11 mouse cellular contexts compared by ENCODE assay signal in the genomic region with DNA sequence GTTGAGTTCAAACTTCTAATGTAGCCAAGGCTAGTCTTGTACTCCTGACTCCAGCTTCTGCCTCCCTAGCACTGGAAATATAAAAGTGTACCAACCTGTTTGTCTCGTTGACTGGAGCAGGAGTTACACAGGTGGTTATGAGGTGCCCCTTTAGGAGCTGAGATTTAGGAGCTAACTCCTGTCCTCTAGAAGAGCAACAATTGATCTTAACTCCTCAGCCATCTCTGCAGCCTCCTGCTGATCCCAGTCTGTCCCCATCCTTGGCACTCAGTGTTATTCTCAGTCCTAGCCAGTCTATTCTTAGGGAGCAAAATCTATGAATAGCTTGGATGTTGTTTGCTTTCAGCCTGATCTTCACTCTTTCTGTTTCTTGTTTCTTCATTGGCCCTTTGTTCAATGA. TPM values are rescaled to one million over a fixed set of nuclear protein-coding genes. Genes with fewer than 3 reads are reported as not detected.
DNase-seq lines count a peak whose midpoint lies in the region; ATAC-seq and TF ChIP-seq lines count a peak whose summit lies in the region.
"Had no signal": no experiment of that assay in that cellular context is flagged by ENCODE, and none has a peak within 500 bp of the region (broad histone marks: within the 10 kb centered on the region; RNA-seq: fewer than 3 reads in every experiment).

No protein-coding gene starts in this region.

- peak overlapping the region; percentile 46 for H3K9ac ChIP-seq in heart, postnatal 0 days (replicated peaks; ENCODE audit: low read depth, low read length)
- H3K9ac ChIP-seq in intestine, postnatal 0 days (ENCODE audit: low read depth, low read length) = peak overlapping the region; percentile 54; the same call in 1 of the 2 replicates
- H3K9ac ChIP-seq in stomach, postnatal 0 days (ENCODE audit: low read length) = peak overlapping the region; percentile 45; the same call in 1 of the 2 replicates

- no peaks in the 10 kb centered on the region for H3K4me1 ChIP-seq in heart, postnatal 0 days (ENCODE audit: control insufficient read depth, insufficient read depth)
- H3K4me1 ChIP-seq in spleen, adult 2 months (ENCODE audit: control insufficient read depth, insufficient read depth, insufficient read length) = peaks cover 3% of the 10 kb centered on the region; the same call in 1 of the 2 replicates
- H3K4me1 ChIP-seq in intestine, postnatal 0 days (replicated peaks; ENCODE audit: control insufficient read depth, insufficient read depth, low read length) = peaks cover 4% of the 10 kb centered on the region; the same call in 1 of the 2 replicates
- no peaks in the 10 kb centered on the region for H3K4me1 ChIP-seq in stomach, postnatal 0 days (replicated peaks; ENCODE audit: control insufficient read depth, insufficient read depth)

- TF ChIP-seq EP300 in heart, postnatal 0 days (IDR thresholded peaks at IDR 0.05; ENCODE audit: low read depth) = no peak
- no peak for TF ChIP-seq EP300 in stomach, postnatal 0 days (optimal IDR thresholded peaks at IDR 0.05)

- peak overlapping the region; percentile 35 for H3K4me3 ChIP-seq in heart, postnatal 0 days (ENCODE audit: low read depth, low read length)
- peak overlapping the region; percentile 69 for H3K4me3 ChIP-seq in spleen, adult 2 months (ENCODE audit: extremely low read depth, insufficient read depth, insufficient read length)
- peak overlapping the region; percentile 42 for H3K4me3 ChIP-seq in intestine, postnatal 0 days (ENCODE audit: low read depth, low read length)
- H3K4me3 ChIP-seq in stomach, postnatal 0 days (ENCODE audit: low read depth, low read length) = peak overlapping the region; percentile 26

- H3K27me3 ChIP-seq in heart, postnatal 0 days (ENCODE audit: control insufficient read depth, insufficient read depth, low read length) = no peaks in the 10 kb centered on the region
- no peaks in the 10 kb centered on the region for H3K27me3 ChIP-seq in spleen, adult 2 months (ENCODE audit: control insufficient read depth, insufficient read depth, low read length)
- no peaks in the 10 kb centered on the region for H3K27me3 ChIP-seq in intestine, postnatal 0 days (replicated peaks; ENCODE audit: control insufficient read depth, insufficient read depth, low read length)
- H3K27me3 ChIP-seq in stomach, postnatal 0 days (ENCODE audit: control insufficient read depth, insufficient read depth, low read length) = no peaks in the 10 kb centered on the region
- H3K27me3 ChIP-seq: Patski had no signal

- 45% methylated on average over 1 of the region's 1 CpGs for WGBS in heart, postnatal 0 days
- whole genome bisulfite sequencing in spleen, adult 2 months = 6% methylated on average over 1 of the region's 1 CpGs
- 27% methylated on average over 1 of the region's 1 CpGs for WGBS in intestine, postnatal 0 days
- WGBS in stomach, postnatal 0 days = 28% methylated on average over 1 of the region's 1 CpGs

- ATAC-seq in heart, postnatal 0 days (ENCODE audit: insufficient read depth, low read depth) = no peak
- ATAC-seq in intestine, postnatal 0 days = no peak
- ATAC-seq in stomach, postnatal 0 days (ENCODE audit: low FRiP score, low TSS enrichment) = no peak
- ATAC-seq: forebrain, embryonic 16.5 days; Patski had no signal

- TF ChIP-seq CTCF in heart, postnatal 0 days (IDR thresholded peaks at IDR 0.05; ENCODE audit: low read depth) = no peak
- no peak for TF ChIP-seq CTCF in spleen, adult 2 months (IDR thresholded peaks at IDR 0.05; ENCODE audit: extremely low read depth, insufficient read depth, insufficient read length, insufficient replicate concordance)
- no peak for TF ChIP-seq CTCF in intestine, postnatal 0 days (IDR thresholded peaks at IDR 0.05; ENCODE audit: low read depth)
- TF ChIP-seq CTCF in stomach, postnatal 0 days (IDR thresholded peaks at IDR 0.05; ENCODE audit: low read depth) = no peak

- peaks cover 38% of the 10 kb centered on the region for H3K36me3 ChIP-seq in heart, postnatal 0 days (replicated peaks; ENCODE audit: control insufficient read depth, insufficient read depth, low read length)
- peaks cover 38% of the 10 kb centered on the region for H3K36me3 ChIP-seq in spleen, adult 2 months (ENCODE audit: control insufficient read depth, insufficient read depth, low read length)
- peaks cover 34% of the 10 kb centered on the region for H3K36me3 ChIP-seq in intestine, postnatal 0 days (ENCODE audit: control insufficient read depth, insufficient read depth)
- H3K36me3 ChIP-seq in stomach, postnatal 0 days (ENCODE audit: control insufficient read depth, insufficient read depth, low read length) = peaks cover 10% of the 10 kb centered on the region; the same call in 1 of the 2 replicates

- peak overlapping the region; percentile 63 for H3K4me2 ChIP-seq in heart, postnatal 0 days (ENCODE audit: low read depth, low read length)
- H3K4me2 ChIP-seq in intestine, postnatal 0 days (replicated peaks; ENCODE audit: low read depth) = peak overlapping the region; percentile 70
- peak overlapping the region; percentile 54 for H3K4me2 ChIP-seq in stomach, postnatal 0 days (replicated peaks; ENCODE audit: low read depth)

- H3K9me3 ChIP-seq in heart, postnatal 0 days (replicated peaks; ENCODE audit: control insufficient read depth, low read length) = no peaks in the 10 kb centered on the region
- H3K9me3 ChIP-seq in intestine, postnatal 0 days (ENCODE audit: control insufficient read depth) = no peaks in the 10 kb centered on the region
- no peaks in the 10 kb centered on the region for H3K9me3 ChIP-seq in stomach, postnatal 0 days (ENCODE audit: control insufficient read depth, low read length)

- H3K27ac ChIP-seq in heart, postnatal 0 days (ENCODE audit: low read depth) = peak overlapping the region; percentile 70
- H3K27ac ChIP-seq in spleen, adult 2 months (ENCODE audit: insufficient read depth, low read length) = peak overlapping the region; percentile 91
- peak overlapping the region; percentile 55 for H3K27ac ChIP-seq in intestine, postnatal 0 days (ENCODE audit: low read depth, low read length)
- peak overlapping the region; percentile 30; the same call in 1 of the 2 replicates for H3K27ac ChIP-seq in stomach, postnatal 0 days (replicated peaks)

- TF ChIP-seq POLR2A in spleen, adult 2 months (IDR thresholded peaks at IDR 0.05; ENCODE audit: low read depth, low read length) = peak; percentile 8; the same call in 1 of the 2 replicates

- DNase-seq in heart, postnatal 0 days (ENCODE audit: low spot score) = peak; percentile 27
- no peak for DNase-seq in heart, adult 8-10 months (ENCODE audit: low spot score)
- DNase-seq in spleen, adult 2 months (ENCODE audit: low read depth in 1 of 2, low spot score in 2 of 2) = no peak
- no peak for DNase-seq in spleen, postnatal 10 days (ENCODE audit: low spot score in 2 of 2)
- DNase-seq in stomach, postnatal 0 days (ENCODE audit: low spot score) = no peak
- DNase-seq in thymus, postnatal 25 days = no peak
- DNase-seq in left cerebral cortex, adult 11 months (ENCODE audit: low spot score) = no peak

RNA-seq across cellular contexts. Expression of gene Clec2d, which starts 2.1 kb away (rescaled TPM):
- 24.4 and 67.2 TPM in 2 replicates for total RNA-seq in heart, postnatal 0 days (2014; rRNA removed; ENCODE audit: low replicate concordance)
- polyA plus RNA-seq in heart, postnatal 0 days (2015; fragmentation: Nextera tagmentation; extraction: Ambion mirVana) = 0.47 and 0.49 TPM in 2 replicates
- 10 to 100 TPM; 28.4 to 43.3 (median 34.1) TPM for total RNA-seq in heart, adult 8-10 months (2022)
- 47.0 and 47.4 TPM in 2 replicates for polyA plus RNA-seq in spleen, adult 2 months (2012; rRNA removed)
- 1.1 and 1.4 TPM in 2 replicates for polyA plus RNA-seq in intestine, postnatal 0 days (2015; fragmentation: Nextera tagmentation; extraction: Ambion mirVana)
- polyA plus RNA-seq in stomach, postnatal 0 days (2015; fragmentation: Nextera tagmentation; extraction: Ambion mirVana) = 0.42 and 0.87 TPM in 2 replicates
- polyA plus RNA-seq: midbrain, postnatal 0 days had no signal

Comparison
In these comparisons a context has a peak if more than half of its experiments do, and no peak if none do; other contexts are left out.
1. H3K27ac ChIP-seq: peak in every context shown above with its lines; median percentile 91 in spleen, adult 2 months; 70 in heart, postnatal 0 days; 55 in intestine, postnatal 0 days; 30 in stomach, postnatal 0 days.
2. RNA of gene Clec2d, which starts 2.1 kb away (polyA plus RNA-seq): 47.0 to 47.4 TPM in spleen, adult 2 months; 1.1 to 1.4 TPM in intestine, postnatal 0 days, 0.47 to 0.49 TPM in heart, postnatal 0 days and 0.42 to 0.87 TPM in stomach, postnatal 0 days; every median in the first group is over 10 times any median in the second.
3. Peak in every context shown above with its lines, with median percentiles within 50 percentile points of each other: H3K4me2 ChIP-seq, H3K4me3 ChIP-seq and H3K9ac ChIP-seq.